ENCODE assay signal across 10 mouse cellular contexts in genomic region chr5:35392334-35392695, GRCm38 (mm10). TPM values are rescaled to one million over a fixed set of nuclear protein-coding genes. Genes with fewer than 3 reads are reported as not detected.
DNase-seq lines count a peak whose midpoint lies in the region; ATAC-seq lines count a peak whose summit lies in the region.
"Had no signal": no experiment of that assay in that cellular context is flagged by ENCODE, and none has a peak within 500 bp of the region (broad histone marks: within the 10 kb centered on the region; RNA-seq: fewer than 3 reads in every experiment).

No protein-coding gene starts in this region.

- no peaks in the 10 kb centered on the region for H3K9me3 ChIP-seq in liver, embryonic 11.5 days (ENCODE audit: control insufficient read depth, low read length)
- H3K9me3 ChIP-seq in forebrain, embryonic 12.5 days, result no peaks in the 10 kb centered on the region
- no peaks in the 10 kb centered on the region for H3K9me3 ChIP-seq in limb, embryonic 11.5 days (ENCODE audit: control insufficient read depth, low read length)

- no peaks in the 10 kb centered on the region for H3K4me1 ChIP-seq in liver, embryonic 11.5 days (replicated peaks; ENCODE audit: control insufficient read depth, insufficient read depth, low read length)
- peaks cover 33% of the 10 kb centered on the region for H3K4me1 ChIP-seq in forebrain, embryonic 12.5 days
- H3K4me1 ChIP-seq in limb, embryonic 11.5 days (ENCODE audit: control insufficient read depth, insufficient read depth, low read length), result peaks cover 6% of the 10 kb centered on the region

- no peak for DNase-seq in liver, embryonic 11.5 days (ENCODE audit: low spot score)
- no peak for DNase-seq in liver
- DNase-seq in limb, embryonic 11.5 days (ENCODE audit: low spot score), result no peak
- peak; percentile 52 for DNase-seq in retina, embryonic 14.5 days (ENCODE audit: low spot score)
- no peak for DNase-seq in cerebellum, adult 11-12 months
- no peak for DNase-seq in urinary bladder, postnatal 4 days (ENCODE audit: low spot score in 2 of 2)
- no peak for DNase-seq in layer of hippocampus, adult 8-10 months (ENCODE audit: low spot score in 2 of 2)
- DNase-seq: cerebellum, postnatal 36 days had no signal

- no peak overlapping the region for H3K27ac ChIP-seq in liver, embryonic 11.5 days (ENCODE audit: low read depth, low read length)
- H3K27ac ChIP-seq in forebrain, embryonic 12.5 days, result no peak overlapping the region
- no peak overlapping the region for H3K27ac ChIP-seq in limb, embryonic 11.5 days (replicated peaks; ENCODE audit: low read depth, low read length)

- no peak for ATAC-seq in liver, embryonic 11.5 days (replicated peaks; ENCODE audit: low FRiP score)
- no peak for ATAC-seq in forebrain, embryonic 12.5 days (ENCODE audit: low FRiP score)
- ATAC-seq in limb, embryonic 11.5 days (ENCODE audit: insufficient number of reproducible peaks, low FRiP score, low TSS enrichment, low read depth), result no peak

- peak overlapping the region; percentile 58 for H3K4me2 ChIP-seq in liver, embryonic 11.5 days
- peak overlapping the region; percentile 44 for H3K4me2 ChIP-seq in forebrain, embryonic 12.5 days
- peak overlapping the region; percentile 35 for H3K4me2 ChIP-seq in limb, embryonic 11.5 days (ENCODE audit: low read depth, severe bottlenecking)

- H3K4me3 ChIP-seq in liver, embryonic 11.5 days (ENCODE audit: low read depth, low read length), result peak overlapping the region; percentile 34
- H3K4me3 ChIP-seq in forebrain, embryonic 12.5 days (replicated peaks), result peak overlapping the region; percentile 31
- H3K4me3 ChIP-seq in limb, embryonic 11.5 days (ENCODE audit: low read depth, low read length), result peak overlapping the region; percentile 23

- peaks cover 97% of the 10 kb centered on the region for H3K27me3 ChIP-seq in liver, embryonic 11.5 days (replicated peaks; ENCODE audit: control insufficient read depth, insufficient read depth, low read length)
- H3K27me3 ChIP-seq in forebrain, embryonic 12.5 days, result peaks cover 98% of the 10 kb centered on the region
- peaks cover 95% of the 10 kb centered on the region for H3K27me3 ChIP-seq in limb, embryonic 11.5 days (ENCODE audit: control insufficient read depth, insufficient read depth, low read length)

- H3K36me3 ChIP-seq in liver, embryonic 11.5 days (ENCODE audit: control insufficient read depth, insufficient read depth, low read length), result no peaks in the 10 kb centered on the region
- no peaks in the 10 kb centered on the region for H3K36me3 ChIP-seq in forebrain, embryonic 12.5 days (replicated peaks)
- no peaks in the 10 kb centered on the region for H3K36me3 ChIP-seq in limb, embryonic 11.5 days (ENCODE audit: control insufficient read depth, insufficient read depth, low read length)

- WGBS in liver, embryonic 11.5 days, result 3% methylated on average over 36 of the region's 37 CpGs
- under 1% methylated on average over 37 of the region's 37 CpGs for WGBS in forebrain, embryonic 12.5 days
- WGBS in limb, embryonic 11.5 days, result under 1% methylated on average over 37 of the region's 37 CpGs

- no peak overlapping the region for H3K9ac ChIP-seq in liver, embryonic 11.5 days (ENCODE audit: low read depth, low read length)
- peak overlapping the region; percentile 34; the same call in 1 of the 2 replicates for H3K9ac ChIP-seq in forebrain, embryonic 12.5 days
- no peak overlapping the region for H3K9ac ChIP-seq in limb, embryonic 11.5 days (ENCODE audit: low read length)

RNA-seq across cellular contexts. Expression of gene Hmx1, which starts 3.4 kb away (rescaled TPM):
- polyA plus RNA-seq in liver, embryonic 11.5 days (2014; fragmentation: Nextera tagmentation; extraction: Ambion mirVana), result not detected in 2 replicates
- 0.51 and 0.86 TPM in 2 replicates for polyA plus RNA-seq in forebrain, embryonic 12.5 days (2016; fragmentation: Nextera tagmentation; extraction: Ambion mirVana)
- polyA plus RNA-seq in limb, embryonic 11.5 days (2014; fragmentation: Nextera tagmentation; extraction: Ambion mirVana), result 0.13 and 0.28 TPM in 2 replicates
- total RNA-seq in layer of hippocampus, adult 8-10 months (2022), result not detected
- total RNA-seq: hematopoietic stem cell, adult 5-6 weeks had no signal
